Mouse (Mus musculus) activated CD4-positive, CD25-positive, alpha-beta regulatory T cell, adult 4 months (primary cell): Measurements from ENCODE around the gene Auts2. TPM values are rescaled to one million over a fixed set of nuclear protein-coding genes. Genes with fewer than 3 reads are reported as not detected.

Experiments used
- ATAC-seq: one replicate; pipeline ENCODE4 v1.8.0; 2017
- polyA plus RNA-seq, 2 experiments: library from polyadenylated mRNA; unstranded; fragments of 100-300 nt; shearing (Covaris generic); gene quantifications; one replicate each; pipeline ENCODE4 v1.2.1; 2017

The Auts2 gene
- polyA plus RNA-seq, 2 experiments from 2014 or later = 0.26 TPM; not detected in 1

DNA sequence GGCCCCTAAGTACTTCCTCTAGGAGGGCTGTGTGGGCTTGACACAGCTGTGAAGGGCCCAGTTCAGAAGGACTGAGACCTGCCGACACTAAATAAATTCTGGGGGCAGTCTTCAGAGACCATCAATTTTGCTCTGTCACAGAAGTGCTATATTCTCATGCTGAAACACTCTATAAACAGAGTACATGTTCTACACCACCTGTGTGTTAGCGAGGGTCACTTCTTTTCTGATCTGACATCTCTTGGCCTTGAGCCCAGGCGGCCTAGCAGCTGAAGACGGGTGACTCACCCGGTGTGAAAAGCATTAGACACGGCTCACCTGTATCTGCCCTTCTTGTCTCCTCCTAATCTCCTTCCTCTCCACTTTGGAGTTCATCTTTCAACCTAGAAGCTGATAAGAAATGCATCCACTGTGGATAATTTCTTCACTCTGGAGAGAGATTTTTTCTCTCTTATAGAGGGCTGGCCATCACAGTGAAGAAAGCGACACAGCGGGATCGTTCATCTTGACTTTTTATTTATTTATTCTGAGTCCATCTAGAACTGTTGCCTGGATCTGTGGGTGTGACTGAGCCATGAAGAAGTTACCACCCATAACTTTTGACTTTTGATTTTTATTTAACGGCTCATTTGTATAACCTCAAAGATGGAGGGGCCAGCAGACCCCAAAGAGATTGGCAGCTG is 469.3 kb downstream of the Auts2 start:
- no peak for ATAC-seq

DNA sequence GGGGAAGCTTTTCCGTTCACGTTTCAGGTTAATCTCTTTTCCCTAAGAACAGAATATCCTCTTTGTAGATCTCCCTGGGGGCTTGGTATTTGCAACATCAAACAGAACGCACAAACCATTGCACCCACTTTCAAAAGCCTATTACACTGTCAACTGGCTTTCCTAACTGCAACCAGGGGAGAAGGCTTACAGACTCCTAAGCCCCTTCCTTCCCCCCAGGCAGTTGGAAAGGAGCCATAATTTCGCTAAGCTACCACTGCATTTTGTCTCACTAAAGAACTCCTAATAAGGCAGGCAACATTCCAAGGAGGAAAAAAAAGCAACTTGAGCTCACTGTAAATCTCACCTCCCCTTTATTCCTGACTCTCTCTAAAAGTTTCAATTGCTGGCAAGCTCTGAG is 470.8 kb downstream of the Auts2 start:
- no peak for ATAC-seq

DNA sequence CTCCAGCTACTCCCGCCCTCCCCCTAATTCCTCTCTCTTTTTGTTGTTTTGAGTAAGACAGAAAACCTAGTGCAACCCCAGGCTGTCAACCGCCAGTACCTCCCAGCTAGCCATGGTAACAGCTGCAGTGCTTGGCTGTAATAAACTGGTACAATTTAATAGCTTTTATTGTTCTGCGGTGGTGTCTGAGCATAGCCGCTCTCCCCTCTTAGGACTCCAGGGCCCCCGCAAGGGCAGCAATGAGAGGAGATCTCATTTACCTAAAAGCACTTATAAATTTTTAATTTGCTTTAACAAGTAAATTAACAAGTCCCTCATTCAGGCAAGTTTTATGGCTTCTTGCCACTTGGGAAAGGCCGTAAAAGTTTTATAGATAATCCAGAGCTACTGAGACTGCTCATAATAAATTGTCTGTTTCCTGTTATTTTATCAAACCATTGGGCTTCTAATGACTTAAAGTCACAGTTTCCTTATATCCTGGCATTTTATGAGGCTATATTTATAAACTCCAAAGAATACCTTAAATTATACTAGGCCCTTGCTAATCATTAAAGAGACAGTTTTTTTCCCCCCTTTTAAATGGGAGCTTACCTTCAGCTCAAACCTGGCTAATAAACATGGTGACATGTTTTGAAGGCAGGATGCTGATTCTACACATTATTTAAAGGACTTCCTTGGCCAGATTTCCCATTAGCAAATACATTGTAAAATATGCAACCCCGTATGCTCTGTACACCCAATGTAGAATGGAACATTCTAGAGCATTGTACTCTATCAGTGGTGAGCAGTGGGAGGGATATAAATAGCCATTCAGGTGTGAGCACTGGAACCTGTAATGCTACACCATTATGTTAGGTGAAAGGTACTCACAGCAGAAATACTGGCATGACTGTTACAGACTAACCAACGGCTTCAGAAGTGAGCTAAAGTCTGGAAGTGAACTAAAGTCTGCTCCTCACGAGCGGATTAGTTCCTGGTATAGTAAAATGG is 475.1 kb downstream of the Auts2 start:
- no peak for ATAC-seq

DNA sequence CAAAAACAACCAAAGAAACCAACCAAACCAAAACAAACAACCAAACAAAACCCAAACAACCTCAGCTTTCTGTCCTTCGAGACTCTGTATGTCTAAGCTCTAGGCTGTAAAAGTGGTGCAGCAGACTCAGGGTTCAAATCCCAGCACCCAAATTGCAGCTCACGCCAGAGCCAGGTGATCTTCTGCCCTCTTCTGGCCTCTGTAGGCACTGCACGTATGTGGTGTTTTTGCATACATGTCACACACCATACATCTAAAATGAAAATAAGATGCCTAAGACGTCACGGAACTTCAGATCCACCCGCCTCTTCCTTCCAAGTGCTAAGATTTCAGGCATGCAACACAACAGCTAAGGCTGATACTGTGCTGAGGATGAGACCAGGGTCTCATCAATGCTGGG is 483.0 kb downstream of the Auts2 start:
- no peak for ATAC-seq

DNA sequence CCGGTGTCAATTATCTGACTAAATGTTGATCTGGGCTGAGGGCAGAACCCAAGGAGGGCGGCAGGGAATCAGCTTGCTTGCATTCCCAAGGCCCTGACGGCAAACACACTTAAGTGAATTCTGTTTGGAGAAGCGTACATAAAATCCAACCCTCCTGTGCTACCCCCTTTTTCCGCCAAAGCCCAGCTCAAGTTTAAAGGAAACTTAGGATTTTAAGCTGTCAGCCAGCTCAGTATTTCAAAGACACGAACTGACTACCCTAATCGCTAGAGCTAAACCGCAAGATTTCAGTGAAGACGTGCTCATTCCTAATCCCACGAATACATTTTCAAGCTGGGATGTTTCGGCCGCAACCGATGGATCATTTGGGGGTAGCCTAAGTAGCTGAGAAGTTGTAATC is 490.5 kb downstream of the Auts2 start:
- no peak for ATAC-seq

DNA sequence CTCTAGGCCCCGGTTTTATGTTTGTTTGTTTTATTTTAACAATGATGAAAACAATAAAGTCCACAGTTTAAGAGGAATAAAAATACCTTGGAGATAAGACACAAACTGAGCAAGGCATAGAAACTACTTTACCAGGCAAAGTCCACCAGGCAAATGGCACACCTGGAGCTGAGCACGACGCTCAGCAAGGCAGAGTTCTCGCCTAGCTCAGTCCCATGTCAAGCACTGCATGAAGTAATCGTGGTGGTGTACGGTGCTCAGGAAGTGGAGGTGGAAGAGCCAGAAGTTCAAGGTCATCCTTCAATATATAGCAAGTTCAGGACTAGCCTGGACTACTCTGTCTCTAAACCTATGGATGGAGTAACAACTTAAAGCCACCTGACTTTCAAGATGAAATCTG is 503.6 kb downstream of the Auts2 start:
- ATAC-seq = no peak

DNA sequence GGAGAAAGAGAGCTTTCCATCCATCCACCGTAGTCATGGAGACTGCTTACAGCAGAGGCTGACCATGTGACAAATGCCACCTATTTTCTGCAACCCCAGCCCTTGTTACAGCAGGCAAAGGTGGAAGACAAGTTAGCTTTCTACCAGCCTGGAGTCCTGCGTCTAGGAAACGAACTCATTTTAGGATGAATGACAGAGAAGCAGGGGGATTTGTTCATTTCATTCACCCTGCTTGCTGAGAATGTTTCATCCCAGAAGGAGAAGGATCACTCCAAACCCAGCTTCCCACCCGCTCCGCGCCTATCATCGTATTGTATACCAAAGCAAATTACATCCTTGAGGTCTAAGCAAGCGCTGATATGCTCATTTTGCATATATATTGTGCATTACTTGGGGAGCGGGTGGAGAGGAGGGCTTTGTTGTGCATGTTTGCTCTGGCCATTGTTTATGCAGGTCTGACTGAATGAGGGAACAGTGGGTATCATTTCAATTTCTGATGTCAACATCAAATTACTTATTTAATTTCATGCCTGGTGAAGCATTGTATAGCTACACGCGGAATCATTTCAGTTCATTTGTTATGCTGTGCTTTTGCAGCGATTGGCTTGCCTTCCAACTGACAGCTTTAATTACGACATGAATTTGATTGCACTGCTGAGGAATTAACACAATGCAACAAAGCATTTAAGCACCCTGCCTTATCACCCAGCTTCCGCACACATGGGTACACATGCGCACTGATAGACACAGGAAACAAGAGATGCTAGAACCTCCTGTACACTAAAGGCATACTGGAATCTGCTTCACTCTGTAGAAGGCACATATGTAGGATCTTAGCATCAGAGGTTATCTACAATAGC is 509.4 kb downstream of the Auts2 start:
- ATAC-seq = no peak

DNA sequence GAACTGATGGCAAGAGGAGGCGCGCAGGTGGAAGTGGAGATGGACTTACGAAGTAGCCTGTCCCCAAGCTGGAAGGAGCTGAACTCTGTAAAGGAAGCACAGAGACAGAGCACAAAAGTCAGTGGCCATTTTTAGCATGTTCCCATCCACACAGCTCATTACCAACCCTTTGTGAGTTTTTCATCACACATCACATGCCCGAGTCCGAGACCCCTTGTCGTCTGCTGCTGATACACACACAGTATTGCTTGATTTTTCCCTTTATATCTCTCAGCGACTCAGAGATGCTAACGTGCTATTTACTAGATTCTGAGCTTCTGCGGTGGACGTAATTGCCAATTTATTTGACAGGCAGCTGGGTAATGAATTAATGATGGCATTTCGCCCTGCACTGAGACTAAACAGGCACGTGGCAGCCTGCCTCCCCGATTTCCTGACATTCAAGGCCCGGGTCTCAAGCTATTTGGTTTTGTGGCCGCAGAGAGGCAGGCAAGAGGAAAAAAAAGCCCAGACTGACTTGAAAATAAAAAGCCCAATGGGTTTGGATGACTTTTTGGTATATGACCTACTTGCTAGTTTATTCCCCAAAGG is 512.1 kb downstream of the Auts2 start:
- ATAC-seq = no peak

DNA sequence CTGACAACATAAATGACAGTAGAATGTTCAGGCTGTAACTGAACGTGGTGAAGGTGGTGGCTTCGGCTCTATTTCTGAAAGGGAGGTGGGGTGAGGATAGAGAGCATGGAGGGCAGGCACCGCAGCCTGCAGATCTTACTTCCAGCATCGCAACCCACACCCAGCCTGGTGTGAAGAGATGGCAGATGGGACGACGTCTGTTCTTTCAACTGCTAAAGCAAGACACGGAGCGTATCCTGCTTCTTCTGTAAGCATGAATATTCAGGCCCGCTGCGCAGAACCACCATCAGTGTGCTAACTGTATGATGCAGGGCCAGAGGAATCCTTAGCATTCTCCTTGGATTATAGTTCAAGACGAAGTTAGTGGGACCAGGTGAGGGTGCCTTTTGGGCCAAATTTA is 513.5 kb downstream of the Auts2 start:
- ATAC-seq = no peak

DNA sequence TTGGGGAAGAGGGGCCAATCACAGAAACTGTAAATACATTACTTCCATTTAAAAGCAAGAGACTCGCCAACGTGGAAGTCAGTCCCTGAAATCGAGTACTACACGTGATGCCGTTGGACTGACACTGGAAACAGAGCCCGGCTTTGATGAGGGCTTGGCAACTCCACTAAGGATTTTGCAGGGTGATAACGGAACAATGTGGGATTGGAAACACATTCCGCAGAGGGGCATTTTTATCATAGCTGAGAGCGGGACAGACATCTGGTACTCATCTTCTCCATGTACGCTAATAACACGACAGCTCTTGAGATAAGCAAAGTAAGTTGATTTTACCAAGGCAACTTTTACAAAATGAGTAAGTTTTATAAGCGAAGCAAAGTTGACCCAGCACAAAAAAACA is 514.1 kb downstream of the Auts2 start:
- ATAC-seq = no peak

DNA sequence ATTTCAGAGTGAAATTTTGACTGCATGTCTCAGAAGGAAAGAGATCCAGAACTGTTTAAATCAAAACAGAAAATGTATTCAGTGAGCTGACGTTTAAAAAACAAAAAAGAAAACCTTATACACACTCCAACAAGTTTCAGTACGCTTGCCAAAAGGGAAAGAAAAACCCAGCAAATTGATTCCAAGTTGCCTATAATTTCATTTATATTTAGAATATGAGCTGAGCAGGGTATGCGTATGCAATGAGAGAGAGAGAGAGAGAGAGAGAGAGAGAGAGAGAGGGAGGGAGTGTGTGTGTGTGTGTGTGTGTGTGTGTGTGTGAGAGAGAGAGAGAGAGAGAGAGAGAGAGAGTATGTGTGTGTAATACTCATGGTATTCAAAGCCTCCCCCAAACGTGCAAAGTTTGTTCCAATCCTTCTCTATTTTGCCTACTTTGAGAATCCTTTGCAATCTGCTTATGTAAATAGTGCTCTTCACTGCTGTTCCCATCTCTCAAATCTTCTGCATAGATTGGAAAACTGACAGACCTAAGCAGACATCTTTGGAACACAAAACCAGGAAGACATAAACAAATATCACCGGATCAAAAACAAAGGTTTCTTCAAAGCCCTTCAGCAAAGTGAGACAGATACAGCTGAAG is 515.2 kb downstream of the Auts2 start:
- no peak for ATAC-seq

DNA sequence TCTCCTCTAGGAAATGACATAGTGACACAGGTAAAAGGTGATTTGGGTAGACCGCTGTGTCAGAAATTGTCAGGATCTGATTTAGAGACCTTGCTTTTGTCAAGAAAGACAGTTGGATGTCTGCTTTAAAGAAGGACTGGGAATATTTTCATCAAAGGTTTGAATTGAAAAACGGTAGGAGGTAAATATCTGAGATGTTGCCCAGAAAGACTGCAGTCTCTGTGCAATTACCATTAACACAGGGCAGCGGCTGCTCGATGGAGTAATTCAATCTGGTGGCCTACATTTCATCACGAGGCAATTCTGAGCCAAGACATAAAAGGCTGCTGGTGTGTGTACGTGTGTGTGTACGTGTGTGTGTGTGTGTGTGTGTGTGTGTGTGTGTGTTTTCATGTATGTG is 529.8 kb downstream of the Auts2 start:
- no peak for ATAC-seq

DNA sequence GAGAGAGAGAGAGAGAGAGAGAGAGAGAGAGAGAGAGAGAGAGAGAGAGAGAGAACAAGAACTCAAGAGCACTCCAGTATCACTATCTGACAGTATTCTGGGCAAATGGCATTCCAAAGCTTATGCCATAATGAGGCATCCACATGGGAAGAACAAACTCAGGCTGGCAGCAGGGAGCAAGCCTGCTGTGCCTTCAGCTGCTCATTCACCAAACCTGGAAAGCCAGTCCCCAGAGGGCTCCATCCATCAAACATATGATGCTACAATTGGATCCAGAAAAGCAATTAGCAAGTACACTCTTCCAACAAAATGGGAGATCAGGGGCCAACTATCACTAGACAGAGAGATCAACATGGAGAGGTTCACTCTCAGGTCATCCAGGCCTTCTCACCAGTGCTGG is 531.3 kb downstream of the Auts2 start:
- no peak for ATAC-seq

DNA sequence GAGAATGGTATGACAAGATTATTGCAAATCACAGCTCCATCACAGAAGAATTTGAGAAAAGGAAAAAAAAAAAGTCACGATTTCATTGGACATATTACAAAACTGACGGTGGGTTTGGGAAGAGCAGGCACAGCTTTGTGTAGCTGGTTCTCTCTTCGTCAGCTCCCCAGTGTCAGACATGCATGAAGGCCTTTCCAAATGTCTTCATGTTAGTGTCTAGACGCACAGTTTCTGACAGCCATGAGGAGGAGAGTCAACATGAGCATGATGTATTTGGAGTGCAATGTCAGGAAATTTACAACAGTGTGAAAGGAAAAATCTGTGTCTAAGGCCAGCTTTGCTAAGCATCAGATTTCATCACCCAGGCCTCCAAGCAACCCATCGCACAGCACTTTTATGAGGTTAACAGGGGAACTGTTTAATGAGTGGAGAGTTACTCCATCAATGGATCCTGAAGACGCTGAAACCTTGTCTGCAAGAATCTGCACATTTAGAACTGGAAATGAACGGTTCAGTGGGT is 534.4 kb downstream of the Auts2 start:
- ATAC-seq = no peak

DNA sequence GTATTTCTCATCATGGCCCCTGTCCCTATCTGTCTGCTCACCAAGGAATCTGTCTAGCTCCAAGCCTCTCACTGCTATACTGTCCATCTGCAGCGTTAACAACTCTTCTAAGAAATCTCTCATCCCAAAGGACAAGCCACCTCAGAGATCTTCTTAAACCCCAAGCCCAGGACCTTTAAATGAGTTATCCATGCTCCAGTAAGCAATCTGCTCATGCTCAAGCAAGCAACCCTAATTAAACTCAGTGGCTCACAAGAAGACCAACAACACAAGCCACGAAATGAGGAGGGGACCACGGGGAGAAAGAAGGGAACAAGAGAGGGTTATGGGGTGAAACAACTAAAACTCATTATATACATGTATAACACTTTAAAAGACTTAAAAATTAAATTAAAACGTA is 535.2 kb downstream of the Auts2 start:
- no peak for ATAC-seq

DNA sequence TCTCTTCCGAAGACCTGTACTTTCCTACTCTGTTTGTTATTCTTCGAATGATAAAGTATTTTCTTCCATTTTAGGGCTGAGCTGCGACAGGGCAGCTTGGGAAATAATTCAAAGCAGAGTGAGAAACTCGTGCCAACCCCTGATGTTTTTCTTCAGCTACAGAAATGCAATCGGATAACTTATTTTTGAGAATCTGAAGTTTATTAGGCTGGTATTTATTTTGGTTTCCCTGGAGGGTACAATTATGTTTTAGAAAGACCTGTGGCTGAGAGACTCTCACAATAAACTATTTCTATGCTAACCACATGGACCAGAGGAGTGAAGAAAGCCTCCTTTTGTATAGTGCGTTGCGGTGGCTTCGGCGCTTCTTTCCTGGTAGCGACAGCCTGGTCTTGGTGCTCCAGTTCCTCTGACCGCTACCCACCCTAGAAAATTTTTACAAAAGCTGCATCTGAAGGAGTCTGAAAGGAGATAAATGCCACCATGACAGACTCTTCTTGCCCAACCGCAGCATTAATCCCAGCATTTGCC is 550.4 kb downstream of the Auts2 start:
- no peak for ATAC-seq

DNA sequence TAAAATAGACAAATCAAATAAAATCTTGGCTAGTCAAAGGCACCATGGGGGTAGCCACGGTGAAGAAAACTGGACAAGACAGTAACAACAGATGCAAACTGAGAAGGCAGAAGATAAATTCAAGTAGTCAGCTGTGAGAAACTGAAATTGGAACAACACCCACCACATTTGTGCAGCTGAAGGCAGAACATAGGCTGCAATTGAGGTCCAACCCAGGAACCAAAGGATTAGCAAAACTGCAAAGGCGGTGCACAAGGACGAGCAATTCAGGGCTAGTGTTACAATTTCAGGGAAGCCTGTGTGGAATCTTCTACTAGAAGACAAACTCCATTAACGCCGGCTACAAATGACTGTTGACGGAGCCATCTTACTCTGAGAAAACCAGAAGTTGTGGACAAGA is 550.9 kb downstream of the Auts2 start:
- ATAC-seq = no peak

DNA sequence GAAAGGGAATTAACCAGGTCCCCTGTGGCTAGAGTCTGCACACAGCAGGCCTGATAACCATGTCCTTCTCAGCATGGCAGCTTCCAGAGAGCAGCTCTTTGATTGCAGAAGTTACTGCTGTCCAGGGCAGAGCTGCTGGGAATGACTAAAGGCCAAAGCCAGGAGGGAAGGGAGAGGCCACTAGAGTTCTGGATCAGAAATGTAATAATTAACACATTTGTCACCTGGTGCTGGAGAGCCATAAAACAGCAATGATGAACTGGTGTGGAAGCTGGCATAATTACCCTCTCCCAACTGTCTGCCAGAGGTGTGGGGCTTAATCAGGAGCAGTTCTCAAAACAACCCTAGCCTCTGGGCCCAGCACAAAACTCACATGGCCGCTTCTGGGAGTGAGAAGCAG is 552.6 kb downstream of the Auts2 start:
- ATAC-seq = no peak

DNA sequence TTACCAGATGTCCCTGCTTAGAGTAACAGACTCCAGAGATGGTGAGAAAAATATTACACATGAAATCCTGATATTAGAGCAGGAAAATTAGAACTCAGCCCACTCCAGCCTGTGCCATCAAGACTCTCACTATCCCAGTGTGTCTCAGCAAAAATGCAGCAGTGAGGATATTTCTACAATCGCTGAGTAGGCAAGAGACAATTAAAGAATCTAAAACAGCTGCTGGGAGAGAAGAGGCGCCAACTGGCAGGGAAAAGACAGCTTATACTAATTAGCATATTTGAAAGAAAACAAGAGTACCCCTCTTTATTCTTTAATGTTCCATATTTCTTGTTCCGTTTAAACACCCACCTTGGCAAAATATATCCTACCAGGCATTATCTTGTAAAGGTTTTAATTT is 561.7 kb downstream of the Auts2 start:
- no peak for ATAC-seq

DNA sequence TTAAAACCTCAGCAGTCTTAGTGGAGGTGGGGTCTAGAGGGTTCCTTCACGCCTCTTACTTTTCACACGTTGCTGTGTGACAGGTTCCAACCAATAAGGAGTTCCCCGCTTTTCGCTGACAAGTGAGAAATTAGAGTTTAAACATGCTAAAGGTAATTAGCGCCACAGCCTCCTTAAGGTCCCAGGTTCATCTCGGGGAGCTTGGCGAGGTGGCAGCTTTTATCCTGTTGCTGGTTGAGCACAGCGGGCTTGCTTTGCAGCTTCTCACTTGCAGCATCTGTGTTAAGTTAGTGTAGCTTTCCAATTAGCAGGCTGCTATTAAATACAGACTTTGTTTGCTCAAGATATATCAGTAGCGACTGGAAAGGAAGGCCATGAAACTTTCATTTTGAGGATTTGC is 564.2 kb downstream of the Auts2 start:
- no peak for ATAC-seq

DNA sequence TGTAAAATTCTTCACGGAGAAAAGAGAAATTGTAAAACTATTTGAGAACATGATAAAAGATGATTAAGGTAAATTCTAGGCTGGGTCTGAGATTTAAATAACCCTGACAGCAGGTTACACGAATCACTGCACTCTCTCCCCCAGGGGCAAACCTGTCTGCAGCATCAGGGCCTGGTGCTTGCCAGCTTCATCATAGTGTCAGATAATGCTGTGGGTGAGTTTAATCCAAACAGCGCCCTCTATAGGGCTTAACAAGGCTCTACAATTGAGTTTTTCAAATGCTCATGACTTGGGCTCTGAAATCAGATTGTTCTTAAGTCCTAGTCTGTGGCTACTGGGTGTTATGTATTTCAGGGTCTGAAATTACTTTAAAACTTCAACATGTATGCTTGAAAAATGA is 565.6 kb downstream of the Auts2 start:
- no peak for ATAC-seq

DNA sequence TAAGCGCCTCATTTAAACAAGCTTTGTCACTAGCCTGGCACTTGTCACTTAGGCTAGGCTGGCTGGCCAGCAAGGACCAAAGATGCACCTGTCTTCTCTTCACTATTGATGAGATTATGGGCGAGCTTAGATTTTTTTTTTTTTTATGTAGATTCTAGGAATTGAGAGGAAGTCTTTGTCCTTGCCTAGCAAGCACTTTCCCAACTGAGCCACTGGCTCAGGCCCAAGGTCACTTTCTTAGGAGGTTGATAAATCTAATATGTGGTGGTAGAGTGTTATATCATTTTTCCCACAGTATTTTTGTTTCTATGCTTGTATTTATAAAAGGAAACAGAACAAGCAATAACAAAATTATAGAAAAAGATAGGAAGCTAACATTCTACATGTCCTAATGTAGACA is 571.2 kb downstream of the Auts2 start:
- ATAC-seq = no peak
